Mouse (Mus musculus): Measurements from ENCODE around the gene Tnfaip1. TPM values are rescaled to one million over a fixed set of nuclear protein-coding genes. Genes with fewer than 3 reads are reported as not detected.

Gene Tnfaip1
- polyA plus RNA-seq, 1 experiment, result 38.9 TPM

DNA sequence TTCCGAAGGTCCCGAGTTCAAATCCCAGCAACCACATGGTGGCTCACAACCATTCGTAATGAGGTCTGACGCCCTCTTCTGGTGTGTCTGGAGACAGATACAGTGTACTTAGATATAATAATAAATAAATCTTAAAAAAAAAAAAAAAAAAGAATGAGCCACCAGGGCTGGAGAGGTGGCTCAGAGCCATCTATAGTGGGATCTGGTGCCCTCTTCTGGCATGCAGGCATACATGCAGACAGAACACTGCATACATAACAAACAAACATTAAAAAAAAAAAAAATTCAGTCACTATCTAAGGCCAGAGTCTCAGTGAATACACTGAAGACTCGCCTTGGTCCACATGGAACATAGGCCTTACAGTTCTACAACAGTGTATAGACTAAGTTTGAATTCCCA lies 27.0 kb downstream of the Tnfaip1 start:
- H3K4me1 ChIP-seq (ENCODE audit: control insufficient read depth, insufficient read depth, low read length), result peaks cover 5% of the 10 kb centered on the region; the same call in 1 of the 2 replicates
- no peak overlapping the region for H3K27ac ChIP-seq (ENCODE audit: insufficient read depth, low read length)
- H3K4me3 ChIP-seq (ENCODE audit: insufficient read depth, low read length), result no peak overlapping the region
- TF ChIP-seq CTCF (IDR thresholded peaks at IDR 0.05; ENCODE audit: extremely low read depth, insufficient read depth, low read length) (peak; percentile 36; the same call in 1 of the 2 replicates), POLR2A (IDR thresholded peaks at IDR 0.05; ENCODE audit: extremely low read depth, insufficient read depth, low read length) (no peak)

GRCm38 (mm10) chr11:78505430-78505829 lies 30.7 kb downstream of the Tnfaip1 start:
- H3K27ac ChIP-seq (ENCODE audit: insufficient read depth, low read length), result no peak overlapping the region
- no peaks in the 10 kb centered on the region for H3K4me1 ChIP-seq (ENCODE audit: control insufficient read depth, insufficient read depth, low read length)
- TF ChIP-seq CTCF (IDR thresholded peaks at IDR 0.05; ENCODE audit: extremely low read depth, insufficient read depth, low read length) (no peak), POLR2A (IDR thresholded peaks at IDR 0.05; ENCODE audit: extremely low read depth, insufficient read depth, low read length) (no peak)
- no peak overlapping the region for H3K4me3 ChIP-seq (ENCODE audit: insufficient read depth, low read length)

DNA sequence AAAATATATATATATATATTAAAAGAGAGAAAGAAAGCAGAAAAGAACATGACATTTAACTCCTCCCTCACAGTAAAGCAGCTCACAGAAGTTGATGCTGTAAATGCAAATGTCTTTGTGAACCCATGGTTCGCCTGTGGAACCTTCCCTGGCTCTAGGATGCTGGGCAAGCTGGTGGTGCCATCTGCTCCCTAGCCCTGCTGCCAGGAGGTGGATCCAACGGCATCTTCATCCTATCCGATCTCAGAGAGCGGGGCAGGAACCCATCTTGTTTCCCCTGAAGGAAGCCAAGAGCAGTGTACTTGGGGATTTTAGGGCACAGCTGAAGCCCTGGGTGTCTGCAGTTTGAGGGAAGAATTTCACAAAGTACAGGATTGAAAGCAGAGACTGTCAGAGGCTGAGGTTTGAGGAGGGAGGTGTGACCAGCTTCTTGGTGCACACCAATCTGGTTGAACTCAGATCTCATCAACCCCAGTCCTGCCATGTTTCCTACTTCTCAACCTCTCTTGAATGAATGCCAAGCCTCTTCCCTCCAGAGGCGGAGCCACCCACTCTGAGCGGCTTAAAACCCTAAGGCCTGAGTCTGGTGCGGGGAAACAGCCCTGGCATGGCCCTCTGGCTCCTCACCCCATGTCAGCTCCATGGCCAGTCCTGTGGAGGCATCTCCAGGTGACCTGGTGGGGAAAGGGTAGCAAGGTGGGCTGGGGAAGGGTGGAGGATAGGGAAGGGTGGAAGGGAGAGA lies 33.1 kb downstream of the Tnfaip1 start, which contains the start of gene Sebox:
Gene Sebox, plus strand, starts transcription at position 539 of the 742 bp plus-strand sequence.
- H3K27ac ChIP-seq (ENCODE audit: insufficient read depth, low read length), result no peak within 1 kb of the TSS
- no peaks in the 10 kb centered on the region for H3K4me1 ChIP-seq (ENCODE audit: control insufficient read depth, insufficient read depth, low read length)
- TF ChIP-seq POLR2A (IDR thresholded peaks at IDR 0.05; ENCODE audit: extremely low read depth, insufficient read depth, low read length), result no peak
- no peak for TF ChIP-seq CTCF (IDR thresholded peaks at IDR 0.05; ENCODE audit: extremely low read depth, insufficient read depth, low read length)
- H3K4me3 ChIP-seq (ENCODE audit: insufficient read depth, low read length), result no peak within 1 kb of the TSS

DNA sequence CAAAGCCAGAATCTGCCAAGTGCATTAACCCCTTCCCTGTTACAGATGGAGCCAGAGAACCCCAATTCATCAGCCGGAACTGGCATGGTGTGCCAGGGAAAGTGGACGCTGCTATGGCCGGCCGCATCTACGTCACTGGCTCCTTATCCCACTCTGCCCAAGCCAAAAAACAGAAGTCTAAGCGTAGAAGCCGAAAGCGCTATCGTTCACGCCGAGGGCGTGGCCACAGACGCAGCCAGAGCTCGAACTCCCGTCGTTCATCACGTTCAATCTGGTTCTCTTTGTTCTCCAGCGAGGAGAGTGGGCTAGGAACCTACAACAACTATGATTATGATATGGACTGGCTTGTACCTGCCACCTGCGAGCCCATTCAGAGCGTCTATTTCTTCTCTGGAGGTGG lies 34.6 kb downstream of the Tnfaip1 start:
- H3K4me1 ChIP-seq (ENCODE audit: control insufficient read depth, insufficient read depth, low read length), result no peaks in the 10 kb centered on the region
- no peak for TF ChIP-seq CTCF (IDR thresholded peaks at IDR 0.05; ENCODE audit: extremely low read depth, insufficient read depth, low read length)
- no peak for TF ChIP-seq POLR2A (IDR thresholded peaks at IDR 0.05; ENCODE audit: extremely low read depth, insufficient read depth, low read length)
- no peak overlapping the region for H3K4me3 ChIP-seq (ENCODE audit: insufficient read depth, low read length)
- H3K27ac ChIP-seq (ENCODE audit: insufficient read depth, low read length), result no peak overlapping the region

DNA sequence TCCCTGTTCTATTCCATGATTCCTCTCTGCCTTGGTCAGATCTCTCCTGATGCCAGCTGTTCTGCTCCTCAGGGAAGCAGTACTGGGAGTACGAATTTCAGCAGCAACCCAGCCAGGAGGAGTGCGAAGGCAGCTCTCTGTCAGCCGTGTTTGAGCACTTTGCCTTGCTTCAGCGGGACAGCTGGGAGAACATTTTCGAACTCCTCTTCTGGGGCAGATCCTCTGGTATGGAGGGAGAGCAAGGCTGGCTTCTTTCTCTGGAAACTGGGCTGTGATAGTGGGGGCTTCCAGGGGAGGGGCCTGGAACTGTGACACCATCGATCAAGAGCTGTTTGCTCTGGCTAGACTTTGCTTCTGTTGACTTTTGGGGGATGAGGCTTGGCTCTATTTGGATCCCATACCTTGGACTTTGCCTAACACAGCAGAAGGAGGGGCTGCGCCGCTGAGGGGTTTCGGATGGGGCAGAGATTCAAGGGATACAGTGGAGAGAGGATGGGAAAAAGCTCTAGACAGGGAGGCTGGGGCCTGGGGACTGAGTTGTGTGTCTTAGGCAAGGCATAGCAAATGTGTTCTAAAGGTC lies 35.4 kb downstream of the Tnfaip1 start:
- Histone ChIP-seq H3K4me3 (ENCODE audit: insufficient read depth, low read length) (no peak overlapping the region), H3K4me1 (ENCODE audit: control insufficient read depth, insufficient read depth, low read length) (peaks cover 2% of the 10 kb centered on the region; the same call in 1 of the 2 replicates), H3K27ac (ENCODE audit: insufficient read depth, low read length) (no peak overlapping the region)
- TF ChIP-seq POLR2A (IDR thresholded peaks at IDR 0.05; ENCODE audit: extremely low read depth, insufficient read depth, low read length), result no peak
- TF ChIP-seq CTCF (IDR thresholded peaks at IDR 0.05; ENCODE audit: extremely low read depth, insufficient read depth, low read length), result no peak

GRCm38 (mm10) chr11:78499543-78499942 lies 36.6 kb downstream of the Tnfaip1 start:
- TF ChIP-seq CTCF (IDR thresholded peaks at IDR 0.05; ENCODE audit: extremely low read depth, insufficient read depth, low read length) (no peak), POLR2A (IDR thresholded peaks at IDR 0.05; ENCODE audit: extremely low read depth, insufficient read depth, low read length) (no peak)

GRCm38 (mm10) chr11:78499004-78499403 lies 37.1 kb downstream of the Tnfaip1 start, which contains the start of gene Vtn:
Gene Vtn, plus strand, starts transcription at chr11:78499091.
- H3K27ac ChIP-seq (ENCODE audit: insufficient read depth, low read length), result no peak within 1 kb of the TSS
- H3K4me3 ChIP-seq (ENCODE audit: insufficient read depth, low read length), result peak within 1 kb of the TSS; percentile 96
- peaks cover 2% of the 10 kb centered on the region; the same call in 1 of the 2 replicates for H3K4me1 ChIP-seq (ENCODE audit: control insufficient read depth, insufficient read depth, low read length)
- TF ChIP-seq POLR2A (IDR thresholded peaks at IDR 0.05; ENCODE audit: extremely low read depth, insufficient read depth, low read length) (no peak), CTCF (IDR thresholded peaks at IDR 0.05; ENCODE audit: extremely low read depth, insufficient read depth, low read length) (no peak)

More at GRCm38 (mm10) chr11:78499543-78499942, 36.6 kb downstream of the Tnfaip1 start:
- Histone ChIP-seq H3K4me1 (ENCODE audit: control insufficient read depth, insufficient read depth, low read length) (peaks cover 2% of the 10 kb centered on the region; the same call in 1 of the 2 replicates), H3K4me3 (ENCODE audit: insufficient read depth, low read length) (no peak overlapping the region; the same call in 1 of the 2 replicates), H3K27ac (ENCODE audit: insufficient read depth, low read length) (no peak overlapping the region)

GRCm38 (mm10) chr11:78497544-78498522 lies 38.3 kb downstream of the Tnfaip1 start, which contains the start of gene Sarm1:
Gene Sarm1, minus strand, starts transcription at chr11:78497754.
- H3K27ac ChIP-seq (ENCODE audit: insufficient read depth, low read length), result peak within 1 kb of the TSS; percentile 69
- no peak for TF ChIP-seq CTCF (IDR thresholded peaks at IDR 0.05; ENCODE audit: extremely low read depth, insufficient read depth, low read length)
- peak; percentile 99 for TF ChIP-seq POLR2A (IDR thresholded peaks at IDR 0.05; ENCODE audit: extremely low read depth, insufficient read depth, low read length)

More at GRCm38 (mm10) chr11:78497544-78498522, 38.3 kb downstream of the Tnfaip1 start, which contains the start of gene Sarm1:
- H3K4me3 ChIP-seq (ENCODE audit: insufficient read depth, low read length), result peak within 1 kb of the TSS; percentile 96
- peaks cover 2% of the 10 kb centered on the region; the same call in 1 of the 2 replicates for H3K4me1 ChIP-seq (ENCODE audit: control insufficient read depth, insufficient read depth, low read length)
